Mouse (Mus musculus) cerebellum, postnatal 4 days (tissue): ENCODE results near the gene Ap1m2.
"Not testable (repeated sequence)": the region's sequence is repeated elsewhere in the genome, so short reads cannot be mapped to it uniquely, and the experiment has no call there.

Experiments used
- DNase-seq, 2 experiments: peaks; one replicate each; pipeline ENCODE4 v3.0.0; 2022; ENCODE audit warnings: low spot score in 2 of 2, mixed read lengths in 1 of 2

Ap1m2 gene

DNA sequence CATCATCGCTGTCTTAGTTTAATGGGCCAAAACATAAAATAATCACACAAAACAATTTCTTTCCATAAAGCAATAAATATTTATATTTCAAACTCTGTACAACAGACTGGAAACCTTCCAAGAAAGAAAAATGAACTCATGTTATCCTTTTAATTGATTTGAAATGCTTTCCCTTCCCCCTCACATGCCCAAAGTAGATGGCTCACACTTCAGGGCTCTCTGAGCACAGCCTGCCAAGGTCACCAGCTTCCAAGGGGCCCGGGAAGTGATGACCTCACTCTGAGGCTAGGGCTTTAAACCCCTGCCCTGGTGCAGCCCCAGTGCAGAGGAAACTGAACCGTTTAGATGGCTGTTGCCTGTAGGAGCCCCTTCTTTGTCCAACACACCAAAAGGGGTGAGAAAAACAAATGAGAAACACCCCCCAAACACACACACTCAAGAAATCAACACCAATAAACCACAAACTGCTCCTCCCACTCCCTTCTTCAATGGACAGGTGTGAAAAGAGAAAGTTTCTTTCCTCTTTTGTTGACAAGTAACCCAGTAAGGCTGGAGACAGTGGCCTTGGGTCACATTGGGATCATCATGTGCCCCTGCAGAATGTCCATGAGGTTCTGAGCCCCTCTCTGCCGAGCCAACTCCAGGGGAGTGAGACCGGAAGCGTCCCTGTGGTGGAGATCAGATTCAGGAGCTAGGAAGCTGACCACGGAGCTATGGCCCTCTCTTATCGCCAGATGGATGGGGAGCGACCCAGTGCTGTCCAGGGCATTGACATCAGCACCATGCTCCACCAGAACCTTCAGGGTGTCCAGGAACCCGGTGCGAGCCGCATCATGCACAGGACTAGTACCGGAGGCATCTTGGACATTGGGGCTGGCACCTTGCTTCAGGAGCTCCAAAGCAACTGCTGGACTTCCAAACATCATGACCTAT lies 23.5 kb downstream of the Ap1m2 start:
- DNase-seq, result no peak

DNA sequence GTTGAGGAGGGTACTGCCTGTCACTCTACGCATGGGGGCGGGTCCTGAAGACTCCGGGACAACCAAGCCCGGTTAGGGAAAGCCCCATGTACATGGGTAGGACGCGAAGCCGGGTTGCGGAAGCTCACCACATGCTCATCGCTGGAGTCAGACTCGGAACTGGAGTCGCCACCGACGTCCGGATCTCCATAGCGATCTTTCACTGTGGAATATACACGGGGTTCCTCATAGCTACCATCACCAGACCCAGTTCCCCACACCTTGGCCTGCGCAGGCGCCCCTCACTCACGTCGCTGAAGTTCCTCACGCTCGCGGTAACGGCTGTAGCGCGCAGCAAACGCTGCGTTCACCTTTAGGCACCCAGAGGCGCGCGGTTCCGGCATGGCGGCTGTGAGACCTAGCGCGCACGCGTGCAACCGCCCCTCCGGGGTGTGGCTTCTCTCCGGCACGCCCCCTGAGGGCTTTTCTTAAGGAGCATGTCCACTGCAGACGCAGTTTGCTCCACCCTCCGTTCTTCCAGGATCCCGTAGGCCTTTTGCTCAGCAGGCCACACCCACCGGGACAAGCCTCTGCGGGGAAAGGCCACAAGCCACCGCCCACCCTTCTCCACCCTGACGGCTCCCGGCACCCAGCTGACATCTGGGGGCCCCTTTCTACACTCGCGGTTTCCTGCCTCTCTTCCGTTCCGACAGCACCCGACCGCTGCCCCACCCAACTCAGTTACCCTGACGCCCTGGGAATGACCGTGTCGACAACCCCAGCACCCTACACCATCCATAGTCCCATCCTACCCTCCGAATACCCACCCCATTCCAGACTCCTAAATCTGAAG lies 24.4 kb downstream of the Ap1m2 start, which contains the start of gene Kri1:
TSS of gene Kri1 (minus strand) at position 399 of the 832 bp plus-strand sequence.
- peak; percentile 92 to 94 for DNase-seq

DNA sequence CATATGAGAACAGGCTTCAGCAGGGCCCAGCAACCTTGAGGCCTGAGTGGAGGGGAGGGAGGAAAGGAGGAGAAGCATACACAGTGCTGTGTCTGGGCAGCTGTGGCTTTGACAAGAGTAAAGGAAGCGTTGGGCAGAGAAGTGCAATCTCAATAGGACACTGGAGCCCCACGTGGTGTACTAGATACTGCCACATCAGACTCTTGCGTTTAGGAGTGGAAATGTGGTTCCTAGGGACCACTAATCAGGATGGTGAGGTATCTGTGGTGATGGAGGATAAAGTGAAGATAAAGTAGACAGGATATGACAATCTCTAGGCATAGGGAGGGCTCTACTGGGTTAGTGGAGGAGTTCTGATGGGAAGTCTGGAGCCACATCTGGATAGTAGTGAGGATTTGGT lies 25.4 kb downstream of the Ap1m2 start:
- DNase-seq, result no peak

DNA sequence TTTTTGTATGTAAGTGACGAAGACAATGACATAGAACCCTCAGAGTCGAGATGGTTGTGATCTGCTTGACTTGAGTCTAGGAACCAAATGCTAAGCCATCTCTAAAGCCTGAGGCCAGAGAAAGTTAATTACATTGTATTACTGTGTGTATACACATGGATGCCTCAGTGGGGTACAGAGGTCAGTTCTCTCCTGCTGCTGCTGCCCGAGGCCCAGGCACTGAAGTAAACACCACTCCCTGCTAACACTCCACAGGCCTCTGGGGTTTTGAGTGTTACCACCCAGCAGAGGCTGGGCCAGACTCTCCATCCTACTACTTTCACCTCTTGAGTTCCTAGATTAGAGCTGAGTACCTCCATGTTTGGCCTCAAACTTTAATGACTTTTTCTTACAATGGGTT lies 28.1 kb downstream of the Ap1m2 start:
- no peak for DNase-seq

DNA sequence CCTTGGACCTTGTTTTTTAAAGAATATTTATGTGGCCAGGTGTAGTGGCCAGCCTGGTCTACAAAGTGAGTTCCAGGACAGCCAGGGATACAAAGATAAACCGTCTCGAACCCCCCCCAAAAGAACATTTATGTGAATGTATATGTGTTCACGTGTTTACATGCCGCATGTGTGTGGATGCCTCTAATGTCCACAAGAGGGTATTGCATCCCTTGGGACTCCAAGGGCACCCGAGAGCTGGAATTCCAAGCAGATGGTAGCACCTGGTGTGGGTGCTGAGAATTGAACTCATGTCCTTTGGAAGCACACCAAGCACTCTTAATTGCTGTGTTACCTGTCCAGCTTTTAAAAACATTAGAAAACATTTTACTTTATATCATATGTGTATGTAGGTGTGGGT lies 28.5 kb downstream of the Ap1m2 start:
- DNase-seq, result no peak

DNA sequence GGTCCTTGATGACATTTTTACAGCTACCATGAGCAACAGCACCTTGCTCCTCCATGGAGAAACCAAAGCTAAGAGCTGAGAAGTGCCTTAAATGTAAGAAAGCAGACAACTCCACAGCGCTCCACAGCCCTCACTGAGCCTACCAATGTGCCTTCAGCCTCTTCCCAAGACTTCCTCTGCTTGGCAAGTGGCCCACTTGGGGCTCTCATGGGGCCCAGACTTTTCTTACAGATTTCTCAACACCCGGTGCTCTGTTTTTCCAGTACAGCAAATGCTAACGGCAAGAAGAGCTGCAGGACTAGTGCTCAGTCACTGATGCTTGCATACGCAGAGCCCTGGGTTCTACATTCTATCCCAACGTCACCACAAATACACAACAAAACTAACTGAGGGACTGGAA lies 34.4 kb downstream of the Ap1m2 start:
- DNase-seq, result no peak

DNA sequence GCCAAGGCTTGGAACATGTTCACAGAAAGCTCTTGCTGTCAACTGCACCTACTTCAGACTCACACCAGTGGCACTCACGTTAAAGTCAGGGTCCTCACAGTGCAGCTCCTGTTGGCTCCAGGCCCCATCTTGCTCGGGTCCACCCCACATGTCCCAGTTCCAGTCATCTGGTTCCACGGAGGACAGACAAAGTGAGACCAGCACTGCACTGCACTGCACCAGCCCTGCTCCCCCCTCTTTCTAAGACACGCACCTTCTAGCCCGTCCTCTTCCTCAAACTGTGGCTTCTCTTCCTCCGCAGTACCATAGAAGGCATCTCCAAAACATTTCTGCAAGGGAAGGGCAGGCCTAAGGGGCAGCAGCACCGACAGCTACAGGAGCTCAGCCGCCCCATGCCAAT lies 35.8 kb downstream of the Ap1m2 start:
- DNase-seq, result no peak

DNA sequence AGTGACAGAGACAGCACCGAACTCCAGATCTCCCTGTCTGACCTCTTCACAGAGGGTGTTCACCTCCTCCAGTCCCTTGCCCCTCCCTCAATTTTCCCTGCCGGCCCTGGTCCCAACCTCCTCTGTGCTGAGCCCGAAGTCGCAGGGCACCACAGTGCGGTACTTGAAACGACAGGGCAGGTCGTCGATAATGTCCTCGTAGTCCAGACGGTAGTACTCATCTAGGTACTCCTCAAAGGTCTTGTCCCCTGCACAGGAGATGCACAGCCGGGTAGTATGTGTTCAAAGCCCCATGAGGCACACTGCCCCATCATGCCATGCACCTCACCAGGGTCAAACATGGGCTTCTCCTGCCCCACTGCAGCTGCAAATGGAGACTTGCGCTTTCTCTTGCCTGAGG lies 36.4 kb downstream of the Ap1m2 start:
- DNase-seq, result no peak

DNA sequence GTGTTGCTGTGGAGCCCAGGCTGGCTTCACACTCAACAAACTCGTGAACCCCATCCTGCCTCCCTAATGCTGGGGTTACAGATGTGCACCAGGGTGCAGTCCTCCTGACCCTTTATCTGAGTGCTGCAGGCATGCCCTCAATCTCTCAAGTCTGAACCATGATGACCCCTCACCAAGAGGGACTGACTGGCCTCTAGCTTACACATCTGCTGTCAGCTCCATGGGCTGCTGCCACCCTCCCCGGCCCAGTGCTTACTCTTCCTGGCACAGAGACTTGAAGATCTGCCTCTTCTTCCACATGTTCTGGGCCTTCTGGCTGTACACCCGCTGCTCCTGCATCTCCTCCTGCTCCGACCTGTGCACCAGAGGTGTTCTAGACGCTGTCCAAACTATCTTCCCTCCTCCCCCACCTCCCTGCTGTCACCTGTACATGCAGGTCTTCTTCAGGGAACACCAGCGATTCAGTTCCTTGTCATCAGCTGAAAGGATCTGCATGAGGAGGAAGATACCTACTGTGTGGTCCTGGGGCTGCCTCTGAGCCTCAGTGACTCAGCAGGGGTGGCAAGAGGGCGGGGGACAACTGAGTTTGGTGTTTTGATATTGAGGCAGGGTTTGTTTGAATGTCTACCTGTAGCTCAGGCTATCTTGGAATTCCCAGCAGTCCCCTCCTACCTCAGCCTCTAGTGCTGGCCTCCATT lies 37.0 kb downstream of the Ap1m2 start:
- no peak for DNase-seq

DNA sequence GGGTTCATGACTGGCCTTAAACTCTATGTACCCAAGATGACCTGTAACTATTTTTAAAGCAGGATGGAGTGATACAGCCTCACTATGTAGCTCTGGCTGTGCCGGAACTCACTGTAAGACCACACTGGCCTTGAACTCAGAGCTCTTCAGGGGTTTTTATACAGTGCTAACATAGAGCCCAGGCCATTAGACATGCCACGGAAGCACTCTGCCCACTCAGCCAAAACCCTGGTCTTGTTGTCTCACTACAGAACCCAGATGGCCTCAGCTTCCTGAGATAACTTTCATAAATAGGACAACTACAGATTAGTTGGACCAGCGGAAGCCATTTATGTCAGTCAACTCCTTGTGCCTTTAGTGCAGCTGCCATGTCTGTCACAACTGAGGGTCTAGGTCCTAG lies 37.8 kb downstream of the Ap1m2 start:
- no peak for DNase-seq

DNA sequence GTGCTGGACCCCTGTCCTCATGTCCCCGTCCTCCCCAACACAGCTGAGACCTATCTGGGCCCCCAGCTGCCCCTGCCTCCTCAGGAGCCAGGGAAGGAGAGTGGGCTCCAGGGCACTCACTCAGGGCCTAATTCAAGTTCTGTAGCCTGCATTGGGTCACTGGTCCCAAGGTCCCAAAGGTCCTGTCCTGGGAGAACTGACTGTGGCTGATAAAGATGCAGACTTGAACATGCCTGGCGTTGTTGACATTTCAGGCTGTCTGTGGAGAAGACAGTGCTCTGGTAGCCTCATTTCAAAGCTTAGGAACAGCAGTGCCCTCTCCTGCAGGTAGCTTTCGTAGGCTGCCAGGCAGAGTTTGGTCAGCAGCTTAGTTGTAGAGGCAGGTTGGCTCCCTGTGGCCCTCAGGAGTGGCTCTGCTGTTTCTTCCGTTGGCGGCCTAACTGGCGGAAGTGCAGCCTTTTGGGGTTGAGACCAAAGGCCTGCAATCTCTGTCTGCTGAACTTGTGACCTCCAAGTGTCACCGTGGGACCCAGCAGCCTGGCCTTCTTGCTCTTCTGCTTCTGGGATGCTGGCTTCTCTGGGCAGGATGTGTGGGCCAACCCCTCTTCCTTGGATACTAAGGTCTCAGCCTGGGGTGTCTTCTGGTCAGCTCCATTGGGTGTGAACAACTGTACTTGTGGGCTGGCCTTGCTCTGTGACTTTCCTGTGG lies 38.5 kb downstream of the Ap1m2 start:
- DNase-seq, result no peak

DNA sequence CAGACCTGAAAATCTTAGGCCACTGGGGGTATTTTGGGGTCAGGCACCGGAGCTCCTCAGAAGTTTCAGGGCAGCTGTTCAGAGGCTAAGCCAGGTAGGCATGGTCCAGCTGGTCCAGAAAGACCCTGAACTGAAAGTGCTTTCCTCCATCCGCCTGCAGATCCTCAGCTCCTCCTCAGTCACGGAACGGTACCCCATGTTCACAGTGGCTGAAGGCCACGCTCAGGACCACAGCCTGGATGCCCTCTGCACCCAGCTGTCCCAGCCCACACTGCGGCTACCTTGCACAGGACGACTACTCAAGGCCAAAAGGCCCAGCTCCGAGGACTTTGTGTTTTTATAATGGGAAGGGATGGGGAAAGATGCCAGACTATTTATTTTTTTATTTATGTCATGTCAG lies 39.0 kb downstream of the Ap1m2 start:
- DNase-seq, result no peak

DNA sequence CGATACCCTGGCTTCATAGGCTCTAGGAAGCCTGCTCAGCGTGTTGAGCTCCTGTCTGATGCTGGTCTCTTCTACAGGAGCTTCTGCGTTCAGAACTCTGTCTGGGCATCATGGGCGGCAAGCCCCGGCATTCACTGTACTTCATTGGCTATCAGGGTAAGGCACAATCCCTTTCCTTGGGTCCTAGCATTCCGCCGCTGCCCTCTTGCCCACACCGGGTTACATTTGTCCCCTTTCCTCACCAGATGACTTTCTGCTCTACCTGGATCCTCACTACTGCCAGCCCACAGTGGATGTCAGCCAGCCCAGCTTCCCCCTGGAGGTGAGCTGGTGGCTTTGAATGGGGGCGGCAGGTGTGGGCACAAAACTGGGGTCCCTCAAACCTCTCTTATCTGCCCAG lies 39.7 kb downstream of the Ap1m2 start:
- DNase-seq, result no peak

DNA sequence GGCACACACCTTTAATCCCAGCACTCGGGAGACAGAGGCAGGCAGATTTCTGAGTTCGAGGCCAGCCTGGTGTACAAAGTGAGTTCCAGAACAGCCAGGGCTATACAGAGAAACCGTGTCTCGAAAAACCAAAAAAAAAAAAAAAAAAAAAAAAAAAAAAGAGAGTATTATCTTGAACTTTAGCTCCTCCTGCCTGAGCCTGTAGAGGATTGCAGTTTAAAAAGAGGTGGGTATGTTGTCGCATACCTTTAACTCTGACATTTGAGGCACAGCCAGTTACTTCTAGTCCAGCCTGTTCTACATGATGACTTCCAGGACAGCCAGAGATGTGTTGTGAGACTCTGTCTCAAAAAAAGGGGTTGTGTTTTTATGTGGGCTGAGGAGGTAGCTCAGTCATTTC lies 42.5 kb downstream of the Ap1m2 start:
- DNase-seq, result not testable (repeated sequence)

DNA sequence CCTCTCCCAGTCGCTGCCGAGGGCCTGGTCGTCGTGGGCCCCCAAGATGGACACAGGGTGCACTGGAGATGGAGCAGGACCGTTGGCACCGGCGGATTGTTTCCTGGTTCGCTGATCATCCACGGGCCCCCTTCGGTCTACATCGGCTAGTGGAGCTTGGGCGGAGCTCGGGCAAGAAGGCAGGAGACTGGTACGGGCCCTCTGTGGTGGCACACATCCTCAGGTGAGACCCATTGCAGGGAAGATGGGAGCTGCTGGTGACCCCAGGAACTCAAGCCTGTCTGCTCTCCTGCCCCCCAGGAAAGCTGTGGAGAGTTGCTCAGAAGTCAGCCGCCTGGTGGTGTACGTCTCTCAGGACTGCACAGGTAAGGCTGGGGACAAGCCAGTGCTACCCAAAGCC lies 43.8 kb downstream of the Ap1m2 start:
- no peak for DNase-seq

DNA sequence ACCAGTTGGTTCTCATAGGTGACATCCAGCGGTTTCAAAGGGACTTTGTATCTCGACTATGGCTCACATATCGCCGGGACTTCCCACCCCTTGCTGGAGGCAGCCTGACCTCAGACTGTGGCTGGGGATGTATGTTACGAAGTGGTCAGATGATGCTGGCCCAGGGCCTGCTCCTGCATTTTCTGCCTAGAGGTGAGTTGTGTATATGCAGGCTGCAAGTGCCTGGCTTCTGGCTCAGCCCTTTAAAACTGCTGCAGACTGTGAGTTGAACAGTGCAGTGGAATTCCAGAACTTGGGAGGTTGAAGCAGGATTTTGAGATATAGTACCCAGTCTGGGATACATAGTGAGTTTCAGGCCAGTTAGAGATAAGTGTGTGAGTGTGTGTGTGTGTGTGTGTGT lies 45.2 kb downstream of the Ap1m2 start:
- DNase-seq, result no peak

DNA sequence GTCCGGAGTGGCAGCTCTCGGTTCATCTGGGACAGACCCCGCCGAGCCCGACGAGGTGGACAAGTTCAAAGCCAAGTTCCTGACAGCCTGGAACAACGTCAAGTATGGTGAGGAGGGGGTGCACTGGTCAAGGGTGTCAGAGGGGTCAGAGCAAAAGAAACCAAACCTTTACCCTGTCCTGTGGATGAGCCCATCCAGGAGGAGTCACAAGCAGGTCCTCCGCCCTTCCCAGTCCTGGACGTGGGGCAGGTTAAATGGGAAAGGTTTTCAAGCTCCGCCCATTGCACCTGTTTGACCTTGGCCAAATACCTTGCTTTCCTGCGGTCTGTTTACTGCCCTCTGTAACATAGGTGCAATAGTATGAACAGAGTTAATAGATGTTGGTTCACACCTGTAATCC lies 46.5 kb downstream of the Ap1m2 start:
- DNase-seq, result no peak

DNA sequence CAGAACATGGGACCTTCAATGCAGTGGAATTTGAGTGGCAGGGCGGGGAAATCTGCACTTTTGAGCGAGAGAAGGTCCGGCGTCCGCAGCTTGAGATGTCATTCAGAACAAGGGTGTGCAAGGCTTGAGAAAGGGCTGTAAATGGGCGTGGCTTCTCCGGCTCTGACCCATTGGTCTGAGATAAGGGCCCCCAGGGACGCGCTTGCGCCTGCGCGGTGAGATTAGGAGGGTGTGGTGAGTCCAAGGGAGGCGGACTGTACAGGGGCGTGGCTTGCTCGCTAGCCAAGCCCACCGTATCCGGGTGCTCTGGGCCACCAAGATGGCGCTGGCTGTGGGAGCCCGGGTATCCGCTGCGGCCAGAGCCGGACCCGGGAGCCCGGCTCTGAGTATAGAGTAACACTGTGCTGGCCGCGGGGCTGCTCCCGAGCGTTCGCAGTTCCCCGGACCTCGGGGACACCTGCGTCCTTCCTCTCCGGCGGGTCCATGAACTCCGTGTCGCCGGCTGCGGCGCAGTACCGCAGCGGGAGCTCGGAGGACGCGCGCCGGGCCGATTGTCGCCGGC lies 47.1 kb downstream of the Ap1m2 start, which contains the start of gene Atg4d:
TSS of gene Atg4d (plus strand) at position 294 of the 562 bp plus-strand sequence.
- DNase-seq, result peak; percentile 97 to 98

DNA sequence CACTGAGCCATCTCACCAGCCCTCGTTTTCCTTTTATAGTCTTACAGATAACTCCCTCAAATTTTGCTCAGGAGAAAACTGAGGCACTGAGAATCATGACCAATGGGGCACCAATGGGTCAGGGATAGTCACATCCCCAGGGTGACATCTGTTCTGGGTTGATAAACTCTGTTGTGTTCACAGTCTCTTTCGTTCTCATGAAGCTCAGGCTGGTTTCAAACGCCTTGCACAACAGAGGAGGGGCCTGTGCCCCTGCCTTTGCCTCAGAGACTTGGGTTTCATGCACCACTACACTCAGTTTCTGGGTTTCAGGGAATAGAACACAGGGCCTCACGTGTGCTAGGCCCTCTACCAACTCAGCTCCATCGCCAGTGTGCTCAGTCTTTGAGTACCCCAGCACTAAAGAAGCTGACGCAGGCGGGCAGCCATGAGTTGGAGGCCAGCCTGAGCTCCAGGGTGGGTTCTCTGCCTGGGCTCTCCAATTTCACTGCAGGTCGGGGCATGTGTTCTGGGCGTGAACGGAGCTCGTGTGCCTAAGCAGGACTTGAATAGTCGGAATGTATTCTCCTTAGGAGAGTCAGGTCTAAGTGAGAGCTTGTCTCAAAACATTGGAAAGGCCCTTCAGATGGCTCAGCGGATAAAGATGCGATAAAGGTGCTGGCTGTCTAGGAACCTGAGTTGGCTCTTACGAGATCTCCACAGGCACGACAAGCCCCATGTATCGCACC lies 47.7 kb downstream of the Ap1m2 start:
- no peak for DNase-seq

DNA sequence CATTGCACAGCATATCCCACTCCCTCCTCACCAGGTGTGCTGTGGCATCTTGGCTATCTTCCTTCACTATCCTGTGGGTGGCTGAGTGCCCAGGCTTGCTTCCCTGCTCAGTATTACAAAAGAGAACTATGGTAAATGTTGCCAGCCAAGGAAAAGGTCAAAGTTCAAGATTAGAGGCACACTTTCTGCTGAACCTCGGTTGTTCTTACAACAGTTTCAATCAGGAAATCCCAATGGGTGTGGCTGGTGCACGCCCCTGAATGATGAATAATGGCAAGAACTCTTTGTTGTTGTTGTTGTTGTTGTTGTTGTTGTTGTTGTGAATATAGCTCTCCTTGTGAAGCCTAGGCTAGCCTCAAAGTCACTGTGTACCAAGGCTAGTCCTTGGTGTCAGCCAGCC lies 50.3 kb downstream of the Ap1m2 start:
- no peak for DNase-seq
